Mouse (Mus musculus) stomach, embryonic 14.5 days (tissue): ENCODE measurements at regions not wholly inside any gene's neighbourhood (a gene's known extent, or its start where the extent isn't known, plus 50 kb on each side); places are given as distances from the start of the nearest gene placed in this dataset.

Source experiments
- ATAC-seq: fragments of 200-750 bp; cut with Nextera tagmentation; 2 replicates; pipeline ENCODE4 v1.8.0; 2017; ENCODE audit warnings: low read depth, moderate TSS enrichment; ENCODE audit not compliant: insufficient number of reproducible peaks, insufficient read depth, low FRiP score
- H3K27ac ChIP-seq: fragments of 300-500 bp; sonication (generic); 2 replicates; pipeline ENCODE4 v1.5.1; 2014; ENCODE audit warnings: mild to moderate bottlenecking, low read length, moderate library complexity, mixed read lengths
- H3K27me3 ChIP-seq: fragments of 300-500 bp; sonication (generic); 2 replicates; pipeline ENCODE4 v1.6.1; 2014; ENCODE audit warnings: low read length, control low read depth, mixed read lengths; ENCODE audit not compliant: control insufficient read depth, insufficient read depth
- H3K36me3 ChIP-seq: fragments of 300-500 bp; sonication (generic); 2 replicates; pipeline ENCODE4 v1.6.1; 2014; ENCODE audit warnings: mild to moderate bottlenecking, control low read depth, low read length, moderate library complexity, mixed read lengths; ENCODE audit not compliant: control insufficient read depth, insufficient read depth
- H3K4me1 ChIP-seq: fragments of 300-500 bp; sonication (generic); 2 replicates; pipeline ENCODE4 v1.6.1; 2014; ENCODE audit warnings: low read length, control low read depth, mixed read lengths; ENCODE audit not compliant: control insufficient read depth, insufficient read depth
- H3K4me2 ChIP-seq: fragments of 300-500 bp; sonication (generic); replicated peaks from 2 replicates; pipeline ENCODE4 v1.6.1; 2014; ENCODE audit warnings: low read depth, low read length, control low read depth
- H3K4me3 ChIP-seq: fragments of 300-500 bp; sonication (generic); 2 replicates; pipeline ENCODE4 v1.5.1; 2014; ENCODE audit warnings: low read depth, low read length, control low read depth
- H3K9ac ChIP-seq: fragments of 300-500 bp; sonication (generic); replicated peaks from 2 replicates; pipeline ENCODE4 v1.6.1; 2014; ENCODE audit warnings: low read depth, mild to moderate bottlenecking, control low read depth, low read length, moderate library complexity, mixed read lengths
- H3K9me3 ChIP-seq: fragments of 300-500 bp; sonication (generic); 2 replicates; pipeline ENCODE4 v1.6.1; 2016; ENCODE audit warnings: low read depth, low read length, control low read depth; ENCODE audit not compliant: control insufficient read depth
- WGBS: fragments of 180-500 bp; shearing (Covaris S2); extraction: QIAGEN DNeasy Blood & Tissue Kit; methylation state at CpG from one replicate; pipeline ENCODE4 v1.1.7; 2014; 5-methylcytosine and 5-hydroxymethylcytosine counted together

GRCm38 (mm10) chr1:12025791-12026190 is 611.9 kb downstream of the A830018L16Rik start:
- ATAC-seq = no peak
- Histone ChIP-seq H3K36me3 (no peaks in the 10 kb centered on the region), H3K4me2 (no peak overlapping the region), H3K4me1 (0 out of 2 replicates have a peak, but pooled peaks cover 2% of the 10 kb centered on the region), H3K9ac (no peak overlapping the region), H3K27ac (peak overlapping the region; percentile 77), H3K4me3 (no peak overlapping the region), H3K27me3 (no peaks in the 10 kb centered on the region), H3K9me3 (no peaks in the 10 kb centered on the region; the same call in 1 of the 2 replicates)

- H3K36me3 ChIP-seq = no peaks in the 10 kb centered on the region
These were observed 613.5 kb downstream of the A830018L16Rik start for GRCm38 (mm10) chr1:12027442-12027841.

GRCm38 (mm10) chr1:12028074-12028473 is 614.2 kb downstream of the A830018L16Rik start:
- Histone ChIP-seq H3K9me3 (no peaks in the 10 kb centered on the region), H3K9ac (no peak overlapping the region), H3K27ac (peak overlapping the region; percentile 67; the same call in 1 of the 2 replicates), H3K4me3 (no peak overlapping the region), H3K4me1 (0 out of 2 replicates have a peak, but pooled peaks cover 2% of the 10 kb centered on the region), H3K27me3 (no peaks in the 10 kb centered on the region), H3K36me3 (no peaks in the 10 kb centered on the region), H3K4me2 (no peak overlapping the region)
- ATAC-seq = no peak
- 66% methylated on average over 4 of the region's 4 CpGs for WGBS

More at GRCm38 (mm10) chr1:12027442-12027841, 613.5 kb downstream of the A830018L16Rik start:
- WGBS = 46% methylated on average over 2 of the region's 2 CpGs
- H3K27me3 ChIP-seq = no peaks in the 10 kb centered on the region
- no peaks in the 10 kb centered on the region; the same call in 1 of the 2 replicates for H3K9me3 ChIP-seq
- H3K27ac ChIP-seq = peak overlapping the region; percentile 67; the same call in 1 of the 2 replicates
- H3K9ac ChIP-seq = no peak overlapping the region
- no peak overlapping the region for H3K4me2 ChIP-seq
- H3K4me3 ChIP-seq = no peak overlapping the region
- 0 out of 2 replicates have a peak, but pooled peaks cover 2% of the 10 kb centered on the region for H3K4me1 ChIP-seq
- peak; percentile 77; the same call in 1 of the 2 replicates for ATAC-seq

GRCm38 (mm10) chr1:12051931-12052482 is 638.1 kb downstream of the A830018L16Rik start:
- no peak overlapping the region for H3K9ac ChIP-seq
- no peak overlapping the region for H3K4me3 ChIP-seq
- H3K4me1 ChIP-seq = no peaks in the 10 kb centered on the region
- H3K4me2 ChIP-seq = no peak overlapping the region
- no peaks in the 10 kb centered on the region for H3K36me3 ChIP-seq
- H3K9me3 ChIP-seq = no peaks in the 10 kb centered on the region
- ATAC-seq = no peak
- no peak overlapping the region for H3K27ac ChIP-seq
- no peaks in the 10 kb centered on the region for H3K27me3 ChIP-seq
- WGBS = 70% methylated on average over 8 of the region's 8 CpGs

GRCm38 (mm10) chr1:12055865-12056560 is 642.1 kb downstream of the A830018L16Rik start:
- Histone ChIP-seq H3K27ac (no peak overlapping the region), H3K4me1 (no peaks in the 10 kb centered on the region), H3K9me3 (no peaks in the 10 kb centered on the region), H3K9ac (no peak overlapping the region), H3K4me3 (no peak overlapping the region), H3K4me2 (no peak overlapping the region), H3K27me3 (no peaks in the 10 kb centered on the region), H3K36me3 (no peaks in the 10 kb centered on the region)
- no peak for ATAC-seq
- WGBS = 41% methylated on average over 3 of the region's 3 CpGs

GRCm38 (mm10) chr1:12065016-12065513 is 651.2 kb downstream of the A830018L16Rik start:
- Histone ChIP-seq H3K4me3 (no peak overlapping the region), H3K27me3 (no peaks in the 10 kb centered on the region), H3K4me2 (no peak overlapping the region), H3K9ac (no peak overlapping the region), H3K9me3 (no peaks in the 10 kb centered on the region), H3K36me3 (no peaks in the 10 kb centered on the region), H3K4me1 (no peaks in the 10 kb centered on the region), H3K27ac (no peak overlapping the region)
- 96% methylated on average over 6 of the region's 6 CpGs for WGBS
- no peak for ATAC-seq

GRCm38 (mm10) chr1:12092564-12093504 is 678.9 kb downstream of the A830018L16Rik start:
- no peaks in the 10 kb centered on the region for H3K36me3 ChIP-seq
- no peaks in the 10 kb centered on the region for H3K9me3 ChIP-seq
- H3K27me3 ChIP-seq = no peaks in the 10 kb centered on the region
- no peak overlapping the region for H3K4me3 ChIP-seq
- H3K27ac ChIP-seq = peak overlapping the region; percentile 39; the same call in 1 of the 2 replicates
- ATAC-seq = no peak
- H3K4me1 ChIP-seq = no peaks in the 10 kb centered on the region
- H3K4me2 ChIP-seq = no peak overlapping the region
- 37% methylated on average over 1 of the region's 1 CpGs for WGBS
- H3K9ac ChIP-seq = no peak overlapping the region
